Mouse (Mus musculus) embryonic stem cell, embryonic (primary cell): ENCODE measurements at regions not wholly inside any gene's neighbourhood (a gene's known extent, or its start where the extent isn't known, plus 50 kb on each side); places are given as distances from the start of the nearest gene placed in this dataset.

Source experiments
- CTCF ChIA-PET, 4 experiments: fragments of 300-600 bp in 2 of 4; fragments of 350-600 bp in 2 of 4; sonication (Branson Sonifier 250); formaldehyde crosslinking; loops; one replicate each; lab custom pipeline; 2022; ENCODE audit warnings: inconsistent platforms in 2 of 4; lab: Charles Lee
- POLR2A ChIA-PET, 4 experiments: fragments of 300-600 bp in 2 of 4; fragments of 350-600 bp in 2 of 4; sonication (Branson Sonifier 250); formaldehyde crosslinking; loops; one replicate each; lab custom pipeline; 2022; ENCODE audit warnings: antibody characterized with exemption in 4 of 4, inconsistent platforms in 1 of 4; lab: Charles Lee

- ChIA-PET CTCF (no interaction called here), POLR2A (no interaction called here)
These were observed 427.2 kb downstream of the Hao1 start for GRCm38 (mm10) chr2:134126988-134127387.

DNA sequence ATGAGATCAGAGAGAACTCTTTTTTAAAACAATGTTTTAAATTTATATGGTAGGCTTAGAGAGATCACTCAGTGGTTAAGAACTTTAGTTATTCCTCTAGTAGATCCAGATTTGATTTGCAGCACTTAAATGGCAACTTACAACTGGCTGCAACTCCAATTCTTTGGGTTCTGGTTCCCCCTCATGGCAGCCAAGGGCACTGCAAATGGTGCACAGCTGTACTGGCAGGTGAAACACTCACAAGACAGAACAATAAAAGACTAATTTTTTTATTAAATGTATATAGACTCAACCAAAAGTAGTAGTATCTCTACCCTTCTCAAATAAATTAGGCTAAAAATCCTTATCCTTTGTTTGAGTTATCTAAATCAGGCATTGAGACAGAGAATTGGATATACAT lies 446.9 kb downstream of the Hao1 start:
- POLR2A ChIA-PET = no interaction called here
- CTCF ChIA-PET = no interaction called here

DNA sequence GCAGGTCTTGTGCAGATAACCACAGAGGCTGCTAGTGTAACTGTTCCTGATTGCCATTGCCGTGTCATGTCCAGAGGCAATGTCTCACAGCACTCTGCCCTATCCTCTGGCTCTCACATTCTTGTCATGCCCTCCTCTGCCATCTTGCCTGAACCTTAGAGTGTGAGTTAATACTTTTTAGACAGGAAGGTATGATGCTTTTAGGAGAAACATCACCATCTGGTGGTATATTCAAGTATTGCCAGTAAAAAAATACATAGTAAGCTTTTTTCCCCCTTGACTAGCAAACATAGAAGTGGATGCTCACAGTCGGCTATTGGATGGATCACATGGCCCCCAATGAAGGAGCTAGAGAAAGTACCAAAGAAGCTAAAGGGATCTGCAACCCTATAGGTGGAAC lies 465.8 kb downstream of the Hao1 start:
- CTCF ChIA-PET = interaction anchor here in 3 of 4 experiments (0.5 to 1.3 kb wide), 6 partner anchors 128 to 1118 kb away, joined by 3 to 4 read pairs (median 3); no protein-coding TSS in a partner anchor
- POLR2A ChIA-PET = no interaction called here

- CTCF ChIA-PET = interaction anchor here in 1 of 4 experiments (0.6 kb wide), 1 partner anchor 1434 kb away, joined by 4 read pairs; no protein-coding TSS in a partner anchor
- POLR2A ChIA-PET = no interaction called here
These were observed 474.0 kb downstream of the Hao1 start for GRCm38 (mm10) chr2:134080148-134080547.

DNA sequence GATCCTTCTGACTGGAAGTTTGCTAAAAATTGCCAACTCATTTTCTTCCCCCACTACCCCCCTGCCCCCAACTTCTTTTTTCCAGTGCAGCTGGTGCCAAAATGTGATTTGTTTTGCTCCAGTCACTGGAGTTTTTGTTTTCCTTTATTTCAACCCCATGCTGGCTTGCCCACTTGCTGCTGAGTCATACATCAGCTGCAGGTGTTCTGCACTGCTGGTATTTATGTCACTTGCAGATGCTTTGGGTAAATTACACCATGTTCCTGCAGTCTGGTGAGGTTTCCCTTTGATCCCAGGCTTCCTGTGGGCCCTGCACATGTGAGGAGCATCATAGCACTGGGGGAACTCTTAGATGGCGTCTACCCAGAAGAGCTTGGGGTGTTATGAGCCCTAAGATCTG lies 476.2 kb downstream of the Hao1 start:
- CTCF ChIA-PET = no interaction called here
- POLR2A ChIA-PET = no interaction called here

DNA sequence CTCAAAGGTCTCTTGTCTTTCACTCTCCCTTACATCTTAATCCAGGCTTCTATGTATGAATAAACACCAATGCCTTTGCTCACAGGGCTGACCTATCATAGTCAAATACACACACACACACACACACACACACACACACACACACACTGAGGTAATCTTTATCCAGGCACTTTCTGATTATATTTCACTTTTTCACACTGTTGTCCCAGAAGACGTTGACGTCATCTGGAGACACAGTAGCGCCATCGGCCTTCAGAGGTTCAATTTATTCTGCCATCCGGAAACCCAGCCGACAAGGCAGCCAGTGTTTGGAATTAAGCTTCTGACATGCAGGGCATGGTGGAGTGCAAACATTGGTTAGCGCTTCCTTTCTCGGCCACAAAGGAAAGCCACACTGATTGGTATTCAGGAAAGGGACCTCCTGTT lies 486.2 kb downstream of the Hao1 start:
- POLR2A ChIA-PET = no interaction called here
- CTCF ChIA-PET = no interaction called here

GRCm38 (mm10) chr2:134067404-134067803 lies 486.8 kb downstream of the Hao1 start:
- ChIA-PET POLR2A (no interaction called here), CTCF (no interaction called here)

- POLR2A ChIA-PET = no interaction called here
- CTCF ChIA-PET = no interaction called here
These were observed 494.1 kb downstream of the Hao1 start for GRCm38 (mm10) chr2:134059916-134060618.

GRCm38 (mm10) chr2:134036359-134036874 lies 484.5 kb downstream of the Bmp2 start:
- POLR2A ChIA-PET = no interaction called here
- CTCF ChIA-PET = no interaction called here

DNA sequence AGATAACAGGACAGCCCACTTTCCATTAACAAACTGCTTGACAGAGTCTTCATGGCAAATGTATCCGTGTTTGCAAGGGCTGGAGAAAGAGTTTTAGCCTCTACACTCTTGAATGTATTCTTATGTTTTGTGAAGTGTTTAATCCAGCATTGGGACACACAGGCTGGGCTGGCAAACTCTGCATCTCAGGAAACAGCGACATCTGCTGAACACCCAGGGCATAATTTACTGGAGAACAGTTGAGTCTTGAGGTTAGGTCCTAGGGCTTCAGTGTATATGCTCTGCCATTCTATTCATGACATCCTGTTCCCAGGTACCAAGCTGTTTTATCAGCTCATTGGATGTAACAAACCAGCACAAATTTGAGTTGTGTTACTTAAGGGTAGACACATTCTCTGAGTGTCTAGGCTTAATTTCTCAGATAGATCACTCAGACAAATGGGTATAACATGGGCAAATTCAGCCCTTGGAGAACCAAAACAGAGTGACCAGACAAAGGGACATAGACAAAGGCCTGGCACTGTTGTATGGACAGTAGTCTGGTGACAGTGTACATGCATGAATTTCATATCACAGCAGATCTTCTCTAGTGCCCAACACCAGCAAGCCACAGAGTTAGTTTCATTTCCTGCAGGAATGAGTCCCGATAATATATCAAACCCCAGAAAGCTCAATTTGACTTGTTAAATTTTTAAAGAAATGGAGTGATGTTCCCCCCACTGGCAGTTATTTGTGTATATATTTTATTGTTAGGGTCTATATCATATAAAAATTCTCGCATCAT lies 477.9 kb downstream of the Bmp2 start:
- CTCF ChIA-PET = no interaction called here
- POLR2A ChIA-PET = no interaction called here

- ChIA-PET POLR2A (no interaction called here), CTCF (interaction anchor here in 1 of 4 experiments (0.7 kb wide), 1 partner anchor 631 kb away, joined by 4 read pairs; no protein-coding TSS in a partner anchor)
These were observed 477.2 kb downstream of the Bmp2 start for GRCm38 (mm10) chr2:134029153-134029552.

DNA sequence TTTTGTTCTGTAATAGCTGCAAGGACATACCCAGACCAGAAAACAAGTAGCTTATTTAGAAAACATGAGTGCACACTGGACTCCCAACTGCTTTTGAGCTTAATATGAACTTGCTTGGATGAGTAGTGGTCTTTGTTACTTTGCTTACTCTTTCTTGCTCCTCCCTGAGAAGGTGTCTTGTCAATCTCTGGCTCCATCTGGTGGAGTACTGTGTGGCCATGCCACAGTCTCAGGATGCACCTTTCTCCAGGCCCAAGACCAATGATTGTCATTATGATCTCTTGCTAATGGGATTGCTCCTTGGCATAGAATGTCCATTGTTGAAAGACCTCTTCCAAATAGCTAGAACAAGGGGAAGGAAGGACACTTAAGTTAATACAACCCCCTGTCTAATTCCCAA lies 465.1 kb downstream of the Bmp2 start:
- ChIA-PET CTCF (interaction anchor here in 1 of 4 experiments (0.6 kb wide), 1 partner anchor 522 kb away, joined by 3 read pairs; no protein-coding TSS in a partner anchor), POLR2A (no interaction called here)

- CTCF ChIA-PET = no interaction called here
- POLR2A ChIA-PET = no interaction called here
These were observed 451.2 kb downstream of the Bmp2 start for GRCm38 (mm10) chr2:134003146-134003545.

GRCm38 (mm10) chr2:133994742-133995141 lies 442.8 kb downstream of the Bmp2 start:
- POLR2A ChIA-PET = no interaction called here

DNA sequence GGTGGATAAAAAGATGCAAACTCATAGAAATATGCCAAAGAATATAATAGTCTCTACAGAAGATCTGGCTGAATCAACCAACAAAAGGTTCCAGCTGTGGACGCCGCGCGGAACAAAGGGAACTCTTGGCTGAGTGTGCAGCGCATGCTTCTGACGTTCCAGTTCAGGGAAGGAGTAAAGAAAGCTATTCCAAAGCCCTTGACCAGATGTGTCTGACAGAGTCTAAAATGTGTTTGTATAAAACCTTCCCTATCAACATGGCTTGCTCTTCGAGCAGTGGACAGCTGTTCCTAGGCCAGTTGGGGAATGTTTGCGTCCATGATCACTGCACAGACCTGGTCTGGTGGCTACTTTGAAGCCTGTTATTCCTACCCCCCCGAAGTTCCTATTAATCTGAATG lies 442.4 kb downstream of the Bmp2 start:
- ChIA-PET POLR2A (no interaction called here), CTCF (no interaction called here)

More at GRCm38 (mm10) chr2:133994742-133995141, 442.8 kb downstream of the Bmp2 start:
- CTCF ChIA-PET = no interaction called here

DNA sequence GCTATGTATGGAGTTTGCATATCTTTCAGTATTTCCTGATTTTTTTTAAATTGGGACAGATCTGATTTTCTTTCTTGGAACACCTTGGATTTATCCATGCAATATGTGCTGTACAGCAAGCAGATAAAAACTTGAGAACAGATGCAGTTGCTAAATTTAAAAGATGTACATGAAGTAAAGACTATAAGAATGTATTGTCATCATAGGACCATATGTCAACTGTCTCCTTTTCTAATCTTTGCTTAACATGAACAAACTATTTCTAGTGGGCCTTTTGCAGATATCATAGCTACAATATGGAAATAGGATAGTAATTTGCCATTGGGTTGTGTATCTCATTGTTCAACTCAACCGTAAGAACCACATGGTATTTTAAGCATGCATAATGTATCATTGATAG lies 435.7 kb downstream of the Bmp2 start:
- ChIA-PET POLR2A (no interaction called here), CTCF (no interaction called here)
